Mouse (Mus musculus) cerebellum, postnatal 14 days (tissue): ENCODE results near the gene Nid2.
A peak's percentile ranks its signal among the peaks of the same experiment; 100 is the strongest.

Experiments
- DNase-seq, 2 experiments: peaks; one replicate each; pipeline ENCODE4 v3.0.0; 2021; ENCODE audit warnings: mixed read lengths in 2 of 2

Gene Nid2

DNA sequence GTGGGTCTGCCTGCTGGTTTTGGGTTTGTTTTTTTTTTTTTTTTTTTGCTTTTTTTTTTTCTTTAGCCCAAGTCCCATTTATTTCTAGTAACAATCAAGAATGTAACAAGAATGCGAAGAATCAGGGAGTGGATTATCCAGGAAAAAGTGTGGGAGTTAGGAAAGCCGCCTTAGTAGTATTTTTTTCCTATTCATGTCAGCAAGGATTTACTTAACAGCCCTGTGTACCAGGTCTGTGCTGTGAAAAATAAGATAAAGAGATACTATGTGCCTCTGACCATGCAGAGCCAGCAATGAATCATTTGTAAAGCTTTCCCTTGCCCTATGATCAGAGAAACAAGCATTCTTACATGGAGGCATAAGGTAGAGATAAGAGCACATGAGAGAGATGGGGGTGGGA lies 4.8 kb upstream of the Nid2 start:
- no peak for DNase-seq

- no peak for DNase-seq
Measured at GRCm38 (mm10) chr14:19746731-19747130, 4.3 kb upstream of the Nid2 start.

- no peak for DNase-seq
Measured at GRCm38 (mm10) chr14:19749743-19750142, 1.3 kb upstream of the Nid2 start.

DNA sequence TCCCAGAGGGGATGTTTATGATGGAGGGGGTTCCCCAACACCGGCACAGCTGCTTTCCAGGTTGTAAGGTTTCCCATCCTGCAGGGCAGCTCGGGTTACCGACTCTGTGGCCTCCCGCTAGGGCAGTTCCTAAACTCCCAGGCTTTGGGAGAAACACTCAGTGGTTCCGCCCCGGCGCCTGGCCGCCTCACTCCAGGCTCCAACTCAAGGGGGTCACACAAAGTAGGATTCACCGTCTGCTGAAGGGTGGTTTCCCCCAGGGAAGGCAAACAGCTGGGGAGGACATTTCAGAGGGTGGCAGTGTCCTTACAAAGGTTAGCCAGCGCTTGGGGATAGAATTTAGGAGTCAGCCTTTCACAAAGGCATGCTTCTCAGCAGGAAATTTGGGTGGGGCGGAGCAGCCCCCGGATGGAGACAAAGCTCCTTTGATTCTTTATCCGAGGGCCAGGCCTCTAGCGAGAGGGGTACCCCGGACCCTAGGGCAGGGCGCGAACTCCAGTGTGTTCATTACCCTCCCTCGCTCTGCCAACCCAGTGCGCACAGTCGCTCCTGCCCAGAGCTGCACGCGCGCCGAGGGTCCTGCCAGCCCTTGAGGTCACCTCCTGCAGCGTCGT lies 547 bp upstream of the Nid2 start:
- DNase-seq = peak in 1 of 2 experiments; percentile 8

- DNase-seq = peak in 1 of 2 experiments; percentile 2
Measured at GRCm38 (mm10) chr14:19752276-19752675, 1.2 kb downstream of the Nid2 start.

- no peak for DNase-seq
Measured at GRCm38 (mm10) chr14:19759277-19760193, 8.5 kb downstream of the Nid2 start.

DNA sequence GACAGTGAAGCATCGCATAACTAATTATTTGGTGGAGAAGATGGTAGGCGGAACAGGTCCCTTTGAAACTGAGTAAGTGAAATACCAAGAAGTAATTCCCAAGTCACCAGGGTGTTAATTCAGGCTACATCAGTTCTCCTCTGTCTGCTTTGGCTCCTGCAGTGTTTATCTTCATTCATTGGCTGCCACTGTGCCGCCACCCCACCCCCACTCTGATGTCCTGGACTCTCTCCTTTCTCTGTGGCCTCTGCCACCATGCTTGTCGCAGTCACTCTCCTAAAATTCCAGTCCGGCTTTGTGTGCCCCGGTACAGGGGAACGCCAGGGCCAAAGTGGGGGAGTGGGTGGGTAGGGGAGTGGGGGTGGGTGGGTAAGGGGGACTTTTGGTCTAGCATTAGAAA lies 9.7 kb downstream of the Nid2 start:
- no peak for DNase-seq

- no peak for DNase-seq
Measured at GRCm38 (mm10) chr14:19762014-19762413, 10.9 kb downstream of the Nid2 start.

- DNase-seq = peak in 1 of 2 experiments; percentile 6
Measured at GRCm38 (mm10) chr14:19763527-19763926, 12.5 kb downstream of the Nid2 start.

- DNase-seq = no peak
Measured at GRCm38 (mm10) chr14:19764331-19764730, 13.3 kb downstream of the Nid2 start.

- no peak for DNase-seq
Measured at GRCm38 (mm10) chr14:19765539-19766379, 14.7 kb downstream of the Nid2 start.

- no peak for DNase-seq
Measured at GRCm38 (mm10) chr14:19766380-19766649, 15.2 kb downstream of the Nid2 start.

DNA sequence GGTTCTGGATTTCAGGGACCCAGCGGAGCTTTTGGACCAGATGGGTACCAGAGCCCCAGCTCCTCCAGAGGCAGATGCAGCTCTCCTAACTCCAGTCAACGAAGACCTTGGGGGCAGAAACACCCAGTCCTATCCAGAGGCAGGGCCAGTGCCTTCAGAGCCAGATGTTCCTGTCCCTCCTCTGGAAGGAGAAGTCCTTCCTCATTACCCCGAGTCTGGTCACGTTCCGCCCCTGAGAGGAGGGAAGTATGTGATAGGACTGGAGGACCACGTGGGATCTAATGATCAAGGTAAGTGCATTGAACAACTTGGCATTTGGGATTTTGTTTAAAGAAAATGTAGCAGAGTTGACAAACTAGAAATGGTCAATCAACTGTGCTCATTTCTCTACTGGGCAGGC lies 17.6 kb downstream of the Nid2 start:
- no peak for DNase-seq

DNA sequence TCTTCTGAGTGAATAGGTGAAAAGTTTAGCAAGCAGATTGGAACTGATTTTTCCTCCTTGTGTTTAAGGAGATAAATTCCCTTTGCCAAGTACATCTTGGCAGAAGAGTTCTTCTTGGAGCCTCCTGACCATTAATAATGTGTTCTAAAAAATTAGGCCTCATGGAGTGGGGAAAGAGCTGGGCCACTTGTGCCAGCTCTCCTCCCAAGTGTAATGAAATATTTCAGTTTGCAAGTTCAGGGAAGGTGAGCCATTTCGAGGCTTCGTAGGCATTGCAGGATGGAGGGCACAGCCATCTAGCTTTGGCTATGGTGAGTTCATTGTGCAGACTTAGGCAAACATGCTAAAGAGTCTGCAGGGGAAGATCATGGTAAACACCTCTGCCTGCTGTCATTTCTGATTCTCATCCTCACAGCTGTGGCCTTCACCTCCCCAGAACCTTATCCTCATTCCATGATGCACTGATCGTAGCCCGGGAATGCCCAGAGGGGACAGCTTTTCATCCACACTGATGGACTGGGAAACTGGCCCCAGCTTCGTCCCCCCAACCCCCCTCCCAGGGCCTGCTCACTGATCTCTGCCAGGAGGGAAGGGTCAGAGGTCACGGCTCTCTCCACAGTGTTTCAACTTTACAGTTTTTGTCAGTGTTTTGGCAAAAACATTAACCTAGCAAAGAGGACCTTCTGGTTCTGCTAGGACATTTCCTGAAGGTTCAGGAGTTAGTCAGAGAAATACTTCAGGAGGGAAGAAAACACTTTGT lies 18.6 kb downstream of the Nid2 start:
- no peak for DNase-seq

DNA sequence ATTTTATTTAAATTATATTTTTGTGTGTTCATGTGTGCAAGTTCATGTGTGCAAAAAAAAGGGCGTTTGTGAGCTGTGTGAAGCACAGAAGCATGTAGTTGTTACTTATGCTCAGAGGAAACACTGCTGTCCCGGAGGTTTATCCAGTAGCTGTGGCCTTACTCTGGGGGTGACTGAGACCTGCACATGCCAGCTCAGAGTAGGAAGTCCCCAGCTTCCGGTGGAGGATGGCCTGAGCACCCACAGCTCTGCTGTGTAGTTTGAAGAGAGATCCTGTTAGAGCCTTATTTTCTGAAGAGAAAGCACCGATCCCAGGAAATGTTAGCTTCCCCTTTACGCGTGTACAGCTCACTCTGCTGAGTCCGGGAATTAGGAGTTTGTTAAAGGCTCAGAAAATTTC lies 20.1 kb downstream of the Nid2 start:
- DNase-seq = no peak

DNA sequence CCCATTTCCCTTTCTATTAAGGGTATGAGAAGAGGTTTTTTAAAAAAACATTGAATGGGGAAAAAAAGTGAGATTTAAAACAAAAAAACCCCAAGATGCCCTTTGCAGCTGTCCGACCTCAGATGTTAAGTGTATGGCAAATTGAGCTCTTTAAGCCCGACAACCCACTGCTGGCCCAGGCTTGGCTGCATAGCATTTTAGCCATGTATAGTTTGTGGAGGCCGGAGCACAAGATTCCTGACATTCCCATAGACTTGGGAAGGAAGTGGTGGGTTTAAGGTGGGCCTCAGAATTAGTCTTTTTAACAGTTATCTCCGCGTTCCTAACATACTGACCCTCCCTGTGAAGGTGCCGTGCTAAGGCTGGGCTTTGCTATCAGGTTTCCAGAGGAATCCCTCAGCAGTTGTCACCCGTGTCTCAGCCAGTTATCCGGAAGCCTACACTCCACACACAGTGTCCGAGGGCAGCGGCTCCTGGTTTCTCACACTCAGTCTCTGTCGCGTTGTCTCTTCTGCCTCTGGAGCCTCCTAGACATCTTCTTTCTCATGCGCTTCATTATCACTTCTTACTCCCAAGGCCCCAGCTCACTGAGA lies 23.1 kb downstream of the Nid2 start:
- DNase-seq = no peak

- no peak for DNase-seq
Measured at GRCm38 (mm10) chr14:19775491-19775890, 24.4 kb downstream of the Nid2 start.

GRCm38 (mm10) chr14:19776179-19776578 lies 25.1 kb downstream of the Nid2 start:
- no peak for DNase-seq

GRCm38 (mm10) chr14:19776890-19777289 lies 25.8 kb downstream of the Nid2 start:
- DNase-seq = peak; percentile 24 to 58

DNA sequence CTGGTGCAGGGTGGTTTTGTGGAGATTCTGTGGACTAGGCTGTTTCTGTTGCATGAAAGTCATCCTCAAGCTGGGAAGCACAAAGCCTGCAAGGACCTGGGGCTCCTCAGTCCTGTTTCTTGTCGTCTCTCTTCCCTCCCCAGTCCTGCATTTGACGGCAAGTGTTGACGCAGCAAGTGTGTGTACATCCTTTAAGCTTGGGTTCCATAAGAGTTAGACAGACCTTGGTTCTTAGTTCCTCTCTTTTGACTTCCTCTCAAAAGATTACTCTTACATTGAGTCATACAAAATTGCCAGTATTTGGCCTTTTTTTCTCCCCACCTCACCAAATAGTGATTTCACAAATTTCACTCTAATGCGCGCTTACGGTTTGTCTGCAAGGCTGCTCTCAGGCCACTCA lies 26.3 kb downstream of the Nid2 start:
- DNase-seq = no peak

DNA sequence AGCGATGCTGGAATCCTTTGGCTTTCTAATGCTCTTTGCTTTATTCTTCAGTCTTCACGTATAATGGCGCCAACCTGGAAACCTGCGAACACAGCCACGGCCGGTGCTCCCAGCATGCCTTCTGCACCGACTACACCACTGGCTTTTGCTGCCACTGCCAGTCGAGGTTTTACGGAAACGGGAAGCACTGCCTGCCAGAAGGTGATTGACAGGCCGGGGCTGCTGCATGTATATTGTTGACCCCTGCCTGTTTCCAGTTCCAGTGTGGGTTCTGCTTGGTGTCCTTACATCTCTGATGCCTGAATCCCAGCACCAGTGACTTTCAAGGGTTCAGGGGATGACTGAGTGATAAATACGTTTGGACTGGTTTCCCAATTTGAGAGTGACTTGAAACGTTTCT lies 26.9 kb downstream of the Nid2 start:
- DNase-seq = no peak

GRCm38 (mm10) chr14:19785797-19786588 lies 34.9 kb downstream of the Nid2 start:
- no peak for DNase-seq
